Mouse (Mus musculus): Measurements from ENCODE around the gene Bglap2. TPM values are rescaled to one million over a fixed set of nuclear protein-coding genes. Genes with fewer than 3 reads are reported as not detected.
"Not testable (repeated sequence)": the region's sequence is repeated elsewhere in the genome, so short reads cannot be mapped to it uniquely, and the experiment has no call there.

The Bglap2 gene
- 1.2 TPM in 1 of 2 replicates, not detected in the other for polyA plus RNA-seq (2012; rRNA removed)

DNA sequence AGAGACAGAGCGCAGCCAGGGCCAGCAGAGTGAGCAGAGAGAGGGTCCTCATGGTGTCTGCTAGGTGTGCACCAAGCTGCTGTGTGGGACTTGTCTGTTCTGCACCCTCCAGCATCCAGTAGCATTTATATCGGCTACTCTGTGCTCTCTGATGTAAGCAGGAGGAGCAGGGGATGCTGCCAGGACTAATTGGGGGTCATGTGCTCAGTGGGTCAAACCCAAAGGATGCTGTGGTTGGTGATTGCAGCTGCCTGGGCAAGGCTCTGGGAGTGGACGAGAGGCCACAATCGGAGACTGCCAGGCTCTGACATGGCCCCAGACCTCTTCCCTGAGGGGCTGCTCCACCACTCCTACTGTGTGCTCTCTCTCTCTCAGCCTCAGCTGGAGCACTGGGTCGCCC is at the start of gene Bglap2:
Gene Bglap2 (minus strand): TSS at position 101 of the 400 bp plus-strand sequence.
- not testable (repeated sequence) for DNase-seq (ENCODE audit: low read depth)

DNA sequence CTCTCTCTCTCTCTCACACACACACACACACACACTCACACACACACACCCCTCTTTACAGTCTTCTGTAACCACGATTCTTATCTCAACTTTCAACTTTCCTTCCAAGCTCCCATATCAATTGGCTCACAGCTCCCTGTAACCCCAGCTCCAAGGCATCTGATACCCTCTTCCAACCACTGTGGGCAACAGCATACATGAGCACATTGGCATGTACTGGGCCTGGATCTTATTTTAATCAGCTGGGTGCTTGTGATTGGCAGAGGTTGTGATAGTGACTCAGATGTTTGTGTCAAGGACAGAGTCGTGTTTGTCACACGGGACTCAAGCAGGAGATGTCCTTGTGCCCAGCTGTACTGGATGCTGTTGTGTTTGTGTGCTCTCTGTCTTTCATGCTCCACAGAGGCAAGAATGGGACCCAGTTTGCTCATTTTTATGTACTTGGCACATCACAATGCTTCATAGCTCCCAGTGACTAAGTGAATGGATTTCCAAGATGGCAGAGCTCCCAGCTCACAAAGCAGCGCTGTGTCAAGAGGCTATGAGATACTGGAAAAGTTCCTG is 48.9 kb upstream of the Bglap2 start:
- TF ChIP-seq POLR2A (IDR thresholded peaks at IDR 0.05; ENCODE audit: borderline replicate concordance, extremely low read depth, insufficient read depth, insufficient read length, poor library complexity, severe bottlenecking): no peak
- DNase-seq (ENCODE audit: low read depth): no peak

DNA sequence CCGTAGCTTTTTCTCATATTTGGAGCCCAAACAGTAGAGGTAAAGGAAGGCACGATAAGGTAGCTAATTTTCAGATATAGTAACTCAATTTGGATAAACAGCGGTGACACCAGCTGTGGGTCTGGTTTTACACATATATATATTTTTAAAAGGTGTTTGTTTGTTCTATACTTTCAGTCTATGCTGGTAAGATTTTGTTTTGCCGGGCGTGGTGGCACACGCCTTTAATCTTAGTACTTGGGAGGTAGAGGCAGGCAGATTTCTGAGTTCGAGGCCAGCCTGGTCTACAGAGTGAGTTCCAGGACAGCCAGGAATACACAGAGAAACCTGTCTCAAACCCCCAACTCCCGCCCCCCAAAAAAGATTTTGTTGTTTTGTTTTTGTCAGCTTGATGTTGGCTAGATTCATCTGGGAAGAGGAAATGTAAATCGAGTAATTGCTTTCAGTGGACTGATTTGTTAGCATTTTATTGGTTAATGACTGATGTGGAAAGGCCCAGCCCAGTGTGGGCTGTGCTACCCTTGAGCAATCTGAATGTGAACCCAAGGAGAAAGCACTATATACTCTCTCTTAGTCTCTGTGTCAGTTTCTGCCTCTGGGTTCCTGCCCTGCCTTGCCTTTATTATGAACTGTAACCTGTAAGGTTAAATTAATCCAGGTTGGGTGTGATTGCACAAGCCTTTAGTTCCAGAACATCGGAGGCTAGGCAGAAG is 47.4 kb upstream of the Bglap2 start:
- TF ChIP-seq CTCF (IDR thresholded peaks at IDR 0.05; ENCODE audit: borderline replicate concordance, extremely low read depth, insufficient read depth, insufficient read length): no peak
- no peak for DNase-seq (ENCODE audit: low read depth)

DNA sequence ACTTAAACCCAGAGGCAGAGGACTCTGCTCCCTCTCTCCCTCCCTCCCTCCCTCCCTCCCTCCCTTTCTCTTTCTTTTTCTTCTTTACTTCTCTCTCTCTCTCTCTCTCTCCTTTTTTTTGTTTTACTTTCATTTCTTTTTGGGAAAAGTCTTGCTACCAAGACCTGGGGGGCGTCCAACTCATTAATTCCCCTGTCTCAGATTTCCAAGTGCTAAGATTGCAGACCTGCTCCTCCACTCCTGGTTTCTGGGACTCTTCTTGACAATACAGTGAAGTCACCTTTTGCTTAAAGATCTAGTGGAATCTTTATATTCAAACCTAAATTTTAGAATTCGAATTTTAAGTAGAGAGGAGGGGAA is 46.8 kb upstream of the Bglap2 start:
- TF ChIP-seq POLR2A (IDR thresholded peaks at IDR 0.05; ENCODE audit: borderline replicate concordance, extremely low read depth, insufficient read depth, insufficient read length, poor library complexity, severe bottlenecking): no peak
- no peak for TF ChIP-seq CTCF (IDR thresholded peaks at IDR 0.05; ENCODE audit: borderline replicate concordance, extremely low read depth, insufficient read depth, insufficient read length)
- DNase-seq (ENCODE audit: low read depth): no peak

DNA sequence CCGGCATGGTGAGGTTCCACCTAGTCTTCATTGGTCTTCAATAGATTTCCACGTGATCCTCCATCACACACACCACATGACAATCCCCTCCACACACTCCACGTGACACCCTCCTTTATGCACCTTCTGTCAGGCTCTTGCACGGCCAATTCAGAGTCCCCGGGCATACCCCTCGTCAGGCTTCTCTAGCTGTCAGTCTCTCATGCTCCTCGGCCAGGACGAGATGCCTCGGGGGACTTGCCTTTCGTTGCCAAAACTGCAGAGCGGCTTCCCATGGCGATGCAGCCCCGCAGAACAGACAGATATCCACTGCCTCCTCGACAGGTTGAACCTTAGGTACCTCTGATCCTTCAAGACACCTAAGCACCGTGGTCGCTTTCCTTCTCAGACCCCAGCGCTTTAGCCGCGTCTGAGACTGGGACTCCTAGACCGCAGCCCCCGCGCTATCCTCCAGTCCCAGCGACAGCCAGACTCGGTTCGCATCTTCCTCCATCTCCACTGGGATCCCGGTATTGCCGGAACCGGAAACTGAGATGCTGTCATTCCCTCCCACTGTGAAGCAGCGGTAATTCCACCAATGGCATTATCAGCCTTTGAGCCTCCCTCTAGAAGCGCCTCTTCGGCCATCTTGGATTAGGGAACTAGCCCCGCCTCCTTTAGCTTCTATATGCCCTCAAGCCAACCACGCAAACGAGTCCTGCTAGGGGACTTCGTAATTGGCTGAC is 46.3 kb upstream of the Bglap2 start, which contains the start of gene Slc25a44:
Gene Slc25a44 (minus strand): TSS at position 535 of the 725 bp plus-strand sequence.
- peak; percentile 99 for DNase-seq (ENCODE audit: low read depth)
- TF ChIP-seq CTCF (IDR thresholded peaks at IDR 0.05; ENCODE audit: borderline replicate concordance, extremely low read depth, insufficient read depth, insufficient read length) (no peak), POLR2A (IDR thresholded peaks at IDR 0.05; ENCODE audit: borderline replicate concordance, extremely low read depth, insufficient read depth, insufficient read length, poor library complexity, severe bottlenecking) (peak; percentile 63; the same call in 1 of the 2 replicates)

DNA sequence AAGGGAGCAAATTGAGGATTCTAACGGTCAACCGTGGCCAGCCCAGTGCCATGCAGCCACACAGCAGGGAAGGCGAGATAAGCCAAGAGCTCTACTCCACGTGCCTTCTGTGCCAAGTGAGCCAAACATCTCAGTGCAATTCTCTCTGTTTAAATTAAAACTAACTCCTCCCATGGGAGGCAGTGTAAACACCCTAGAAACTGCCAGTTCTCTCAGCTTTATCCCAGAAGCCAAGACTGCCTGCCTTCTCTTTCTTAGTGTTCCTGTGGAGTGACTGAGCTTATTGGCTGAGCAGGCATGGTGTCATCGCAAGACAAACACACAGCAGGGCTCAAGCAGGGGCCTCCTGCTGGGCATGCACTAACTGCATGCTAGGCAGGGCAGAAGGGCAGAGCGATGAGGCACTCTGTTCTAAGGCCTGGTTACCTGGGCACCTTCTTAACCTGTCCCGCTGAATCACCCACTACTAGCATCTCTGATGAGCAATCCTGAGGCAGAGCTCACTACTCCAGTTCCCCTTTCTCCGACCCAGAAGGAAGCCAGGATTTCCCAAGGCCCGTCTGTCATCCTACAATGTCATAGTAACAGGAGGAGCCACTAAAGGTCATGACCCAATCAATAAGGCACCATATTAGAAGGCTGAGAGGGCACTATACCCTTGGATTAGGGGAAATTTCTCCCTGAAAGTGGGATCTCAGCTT is 43.7 kb upstream of the Bglap2 start:
- peak; percentile 41 for DNase-seq (ENCODE audit: low read depth)
- no peak for TF ChIP-seq CTCF (IDR thresholded peaks at IDR 0.05; ENCODE audit: borderline replicate concordance, extremely low read depth, insufficient read depth, insufficient read length)
- TF ChIP-seq POLR2A (IDR thresholded peaks at IDR 0.05; ENCODE audit: borderline replicate concordance, extremely low read depth, insufficient read depth, insufficient read length, poor library complexity, severe bottlenecking): no peak

DNA sequence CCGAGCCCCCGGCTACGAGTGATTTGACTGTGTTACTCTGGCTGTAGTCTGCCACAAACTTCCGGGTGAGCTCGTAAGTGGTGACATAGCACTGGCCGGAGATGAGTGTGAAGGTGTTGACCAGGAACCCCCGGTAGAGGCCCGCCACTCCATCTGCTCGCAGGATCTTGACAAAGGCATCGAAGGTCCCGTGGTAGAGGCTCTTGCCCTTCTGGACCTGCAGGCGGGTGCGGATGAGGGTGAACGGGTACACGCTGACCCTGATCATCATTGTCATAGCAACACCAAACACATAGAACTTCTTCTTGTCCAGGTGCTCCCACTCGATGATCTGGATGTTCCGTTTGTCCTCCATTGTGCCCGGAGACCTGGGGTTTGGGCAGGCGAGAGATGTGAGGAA is 42.3 kb upstream of the Bglap2 start:
- no peak for TF ChIP-seq POLR2A (IDR thresholded peaks at IDR 0.05; ENCODE audit: borderline replicate concordance, extremely low read depth, insufficient read depth, insufficient read length, poor library complexity, severe bottlenecking)
- TF ChIP-seq CTCF (IDR thresholded peaks at IDR 0.05; ENCODE audit: borderline replicate concordance, extremely low read depth, insufficient read depth, insufficient read length): no peak

DNA sequence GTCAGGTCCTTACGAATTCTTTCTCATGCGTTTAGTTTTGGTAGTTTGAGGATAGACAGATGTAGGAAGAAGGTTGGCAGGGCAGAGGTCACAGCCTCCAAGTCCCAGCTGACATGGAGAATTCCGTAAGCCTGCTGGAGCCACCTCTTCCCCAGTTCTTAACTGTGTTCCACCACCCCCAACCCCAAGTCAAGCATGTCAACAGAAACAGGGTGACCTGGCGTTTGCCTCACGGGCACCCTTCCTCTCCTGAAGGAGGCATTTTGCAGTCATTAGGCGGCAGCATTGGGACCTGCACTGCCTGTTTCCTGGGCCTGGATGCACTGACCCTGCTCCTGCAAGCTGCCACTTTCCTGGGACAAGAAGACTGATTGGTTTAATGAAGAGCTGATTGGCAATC is 39.5 kb upstream of the Bglap2 start:
- no peak for DNase-seq (ENCODE audit: low read depth)
- TF ChIP-seq CTCF (IDR thresholded peaks at IDR 0.05; ENCODE audit: borderline replicate concordance, extremely low read depth, insufficient read depth, insufficient read length) (no peak), POLR2A (IDR thresholded peaks at IDR 0.05; ENCODE audit: borderline replicate concordance, extremely low read depth, insufficient read depth, insufficient read length, poor library complexity, severe bottlenecking) (no peak)

More for the DNA sequence above, 42.3 kb upstream of the Bglap2 start:
- no peak for DNase-seq (ENCODE audit: low read depth)

DNA sequence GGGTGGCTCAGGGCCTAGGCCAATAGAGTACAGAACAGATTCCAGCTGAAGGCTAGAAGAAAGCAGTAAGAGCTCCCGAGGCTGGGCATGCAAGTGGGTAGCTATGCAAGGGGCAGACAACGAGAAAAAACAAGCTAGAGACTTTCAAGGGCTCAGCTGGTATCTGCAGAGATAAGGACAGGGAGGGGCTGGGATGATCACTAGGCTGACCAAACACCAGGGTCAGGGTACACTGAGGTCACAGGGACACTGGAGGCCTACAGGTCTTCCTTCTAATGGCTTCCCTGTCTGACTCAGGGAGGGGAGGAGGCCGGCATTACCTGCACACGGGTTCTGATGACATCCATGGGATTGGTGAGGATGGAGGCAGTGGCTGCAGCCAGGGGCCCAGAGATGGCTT is 37.2 kb upstream of the Bglap2 start:
- DNase-seq (ENCODE audit: low read depth): no peak
- TF ChIP-seq POLR2A (IDR thresholded peaks at IDR 0.05; ENCODE audit: borderline replicate concordance, extremely low read depth, insufficient read depth, insufficient read length, poor library complexity, severe bottlenecking): no peak
- no peak for TF ChIP-seq CTCF (IDR thresholded peaks at IDR 0.05; ENCODE audit: borderline replicate concordance, extremely low read depth, insufficient read depth, insufficient read length)

DNA sequence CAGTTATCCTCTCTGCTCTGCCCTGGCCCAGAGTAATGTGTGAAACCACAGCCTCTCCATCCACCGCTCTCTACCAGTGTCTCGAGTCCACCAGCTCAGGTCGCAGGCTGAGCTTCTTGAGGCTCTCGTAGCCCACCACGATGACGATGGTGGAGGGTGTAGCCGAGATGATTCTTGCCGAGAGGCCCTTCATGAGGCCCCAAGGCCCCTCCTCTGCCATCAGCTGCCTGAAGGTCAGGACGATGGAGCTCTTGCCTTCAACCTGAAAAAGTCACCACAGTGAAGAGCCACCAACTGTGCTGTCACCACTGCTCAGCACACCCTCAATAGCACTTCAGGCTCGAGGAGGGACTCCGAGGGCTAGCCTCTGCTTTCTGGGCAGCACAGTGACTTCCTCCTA is 34.1 kb upstream of the Bglap2 start:
- TF ChIP-seq CTCF (IDR thresholded peaks at IDR 0.05; ENCODE audit: borderline replicate concordance, extremely low read depth, insufficient read depth, insufficient read length): no peak
- no peak for TF ChIP-seq POLR2A (IDR thresholded peaks at IDR 0.05; ENCODE audit: borderline replicate concordance, extremely low read depth, insufficient read depth, insufficient read length, poor library complexity, severe bottlenecking)
- DNase-seq (ENCODE audit: low read depth): no peak

DNA sequence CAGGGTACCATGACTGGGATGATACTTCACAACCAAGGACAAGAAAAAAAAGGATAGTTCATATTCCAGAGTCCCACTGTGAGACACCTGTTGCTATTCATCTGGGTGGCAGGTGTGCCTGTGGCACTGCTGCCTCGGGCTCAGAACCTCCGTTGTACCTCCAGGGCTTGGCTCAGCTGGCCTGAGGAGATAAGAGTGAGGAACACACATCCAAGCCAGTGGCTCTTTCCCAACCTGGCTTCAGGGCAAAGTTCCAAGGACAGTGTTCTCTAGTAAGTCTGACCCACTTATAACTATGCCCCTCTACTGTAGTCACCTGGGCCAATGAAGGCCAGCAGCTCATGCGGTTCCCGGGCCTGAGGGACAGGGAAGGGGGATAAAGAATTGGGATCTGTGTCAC is 33.2 kb upstream of the Bglap2 start:
- DNase-seq (ENCODE audit: low read depth): no peak
- TF ChIP-seq POLR2A (IDR thresholded peaks at IDR 0.05; ENCODE audit: borderline replicate concordance, extremely low read depth, insufficient read depth, insufficient read length, poor library complexity, severe bottlenecking) (no peak), CTCF (IDR thresholded peaks at IDR 0.05; ENCODE audit: borderline replicate concordance, extremely low read depth, insufficient read depth, insufficient read length) (no peak)
